Mouse (Mus musculus) spleen, adult 2 months (tissue): ENCODE data around the gene Cmc4.

Experiments
- CTCF ChIP-seq: fragments of 200-500 bp; IDR thresholded peaks from 2 replicates; pipeline ENCODE4 v1.5.1; 2011; ENCODE audit warnings: mild to moderate bottlenecking, inconsistent platforms; ENCODE audit not compliant: insufficient read depth, insufficient read length, insufficient replicate concordance; ENCODE audit errors: extremely low read depth
- POLR2A ChIP-seq: fragments of 200-500 bp; IDR thresholded peaks from 2 replicates; pipeline ENCODE4 v1.6.1; 2011; ENCODE audit warnings: low read depth, low read length, inconsistent platforms

DNA sequence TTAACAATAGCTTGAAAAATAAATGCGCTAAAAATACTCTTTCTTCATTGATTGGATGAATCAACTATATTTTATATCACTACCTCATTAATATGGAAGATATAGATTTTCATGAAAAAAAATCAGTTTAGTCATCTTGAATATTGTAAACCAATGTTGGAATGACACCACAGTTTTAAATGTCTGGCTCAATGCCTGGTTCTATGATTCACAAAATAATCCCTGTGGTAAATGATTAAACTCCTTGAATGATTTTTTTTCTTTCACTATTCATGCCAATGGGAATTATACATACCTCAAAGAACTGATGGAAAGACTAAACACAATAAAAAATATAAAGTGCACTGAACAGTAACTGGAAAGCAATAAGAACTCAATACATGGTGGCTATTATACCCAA lies 6.7 kb downstream of the Cmc4 start:
- TF ChIP-seq CTCF (no peak), POLR2A (no peak)
